Mouse (Mus musculus): ENCODE data around the gene Abcb6. TPM values are rescaled to one million over a fixed set of nuclear protein-coding genes. Genes with fewer than 3 reads are reported as not detected.

The Abcb6 gene
- polyA plus RNA-seq, 1 experiment from 2014 or later = 86.2 TPM

- Histone ChIP-seq H3K36me3 (peaks cover 66% of the 10 kb centered on the region), H3K27me3 (replicated peaks) (no peaks in the 10 kb centered on the region), H3K9ac (peak overlapping the region; percentile 92), H3K27ac (peak overlapping the region; percentile 99), H3K4me1 (peaks cover 77% of the 10 kb centered on the region), H3K9me3 (replicated peaks) (no peaks in the 10 kb centered on the region), H3K4me3 (peak overlapping the region; percentile 81), H3K4me2 (peak overlapping the region; percentile 88)
- WGBS (ENCODE audit: insufficient replicate concordance) = 50% methylated on average over 4 of the region's 4 CpGs
- no peak for ATAC-seq
These were observed 39.5 kb downstream of the Abcb6 start for GRCm38 (mm10) chr1:75140601-75141190.

GRCm38 (mm10) chr1:75138448-75138847, 41.7 kb downstream of the Abcb6 start:
- Histone ChIP-seq H3K36me3 (peaks cover 56% of the 10 kb centered on the region), H3K27ac (peak overlapping the region; percentile 100), H3K4me3 (peak overlapping the region; percentile 81), H3K9ac (peak overlapping the region; percentile 32; the same call in 1 of the 2 replicates), H3K27me3 (replicated peaks) (no peaks in the 10 kb centered on the region), H3K4me2 (peak overlapping the region; percentile 88), H3K9me3 (replicated peaks) (no peaks in the 10 kb centered on the region), H3K4me1 (peaks cover 74% of the 10 kb centered on the region)
- ATAC-seq = no peak
- WGBS (ENCODE audit: insufficient replicate concordance) = 48% methylated on average over 2 of the region's 2 CpGs

- 16% methylated on average over 3 of the region's 3 CpGs for WGBS (ENCODE audit: insufficient replicate concordance)
- Histone ChIP-seq H3K4me2 (peak overlapping the region; percentile 88), H3K27me3 (replicated peaks) (peaks cover 9% of the 10 kb centered on the region; the same call in 1 of the 2 replicates), H3K9ac (peak overlapping the region; percentile 77), H3K4me3 (peak overlapping the region; percentile 32), H3K36me3 (peaks cover 56% of the 10 kb centered on the region), H3K27ac (peak overlapping the region; percentile 100), H3K4me1 (peaks cover 88% of the 10 kb centered on the region), H3K9me3 (replicated peaks) (no peaks in the 10 kb centered on the region)
- peak; percentile 92 for ATAC-seq
These were observed 43.5 kb downstream of the Abcb6 start for GRCm38 (mm10) chr1:75136730-75137129.

GRCm38 (mm10) chr1:75136293-75136692, 43.9 kb downstream of the Abcb6 start:
- peaks cover 88% of the 10 kb centered on the region for H3K4me1 ChIP-seq
- peak; percentile 71 for ATAC-seq
- H3K27ac ChIP-seq = peak overlapping the region; percentile 100
- H3K4me3 ChIP-seq = peak overlapping the region; percentile 32
- peaks cover 9% of the 10 kb centered on the region; the same call in 1 of the 2 replicates for H3K27me3 ChIP-seq (replicated peaks)
- H3K36me3 ChIP-seq = peaks cover 56% of the 10 kb centered on the region
- H3K4me2 ChIP-seq = peak overlapping the region; percentile 88
- 29% methylated on average over 6 of the region's 6 CpGs for WGBS (ENCODE audit: insufficient replicate concordance)
- H3K9me3 ChIP-seq (replicated peaks) = no peaks in the 10 kb centered on the region
- H3K9ac ChIP-seq = peak overlapping the region; percentile 77

GRCm38 (mm10) chr1:75133421-75134207, 46.6 kb downstream of the Abcb6 start, which contains the start of gene Slc23a3:
Slc23a3 (minus strand) TSS chr1:75133890.
- Histone ChIP-seq H3K4me2 (peak within 1 kb of the TSS; percentile 32; the same call in 1 of the 2 replicates), H3K36me3 (peaks cover 40% of the 10 kb centered on the region), H3K4me1 (peaks cover 63% of the 10 kb centered on the region), H3K27ac (peak within 1 kb of the TSS; percentile 55), H3K9ac (peak within 1 kb of the TSS; percentile 12), H3K9me3 (replicated peaks) (no peaks in the 10 kb centered on the region), H3K27me3 (replicated peaks) (peaks cover 12% of the 10 kb centered on the region; the same call in 1 of the 2 replicates), H3K4me3 (no peak within 1 kb of the TSS)
- WGBS (ENCODE audit: insufficient replicate concordance) = 58% methylated on average over 12 of the region's 12 CpGs
- no peak for ATAC-seq

- Histone ChIP-seq H3K27me3 (replicated peaks) (peaks cover 12% of the 10 kb centered on the region; the same call in 1 of the 2 replicates), H3K4me2 (no peak overlapping the region), H3K9me3 (replicated peaks) (no peaks in the 10 kb centered on the region), H3K9ac (no peak overlapping the region), H3K4me3 (no peak overlapping the region), H3K4me1 (peaks cover 44% of the 10 kb centered on the region), H3K27ac (no peak overlapping the region), H3K36me3 (no peaks in the 10 kb centered on the region)
- no peak for ATAC-seq
- WGBS (ENCODE audit: insufficient replicate concordance) = 71% methylated on average over 3 of the region's 3 CpGs
These were observed 51.6 kb downstream of the Abcb6 start for GRCm38 (mm10) chr1:75128641-75129040.

GRCm38 (mm10) chr1:75125418-75125817, 54.8 kb downstream of the Abcb6 start:
- peaks cover 3% of the 10 kb centered on the region; the same call in 1 of the 2 replicates for H3K27me3 ChIP-seq (replicated peaks)
- no peaks in the 10 kb centered on the region for H3K36me3 ChIP-seq
- H3K4me2 ChIP-seq = peak overlapping the region; percentile 75
- peak overlapping the region; percentile 96 for H3K27ac ChIP-seq
- peak overlapping the region; percentile 72 for H3K9ac ChIP-seq
- no peak for ATAC-seq
- H3K4me1 ChIP-seq = peaks cover 28% of the 10 kb centered on the region
- peak overlapping the region; percentile 62 for H3K4me3 ChIP-seq
- WGBS (ENCODE audit: insufficient replicate concordance) = 33% methylated on average over 5 of the region's 5 CpGs
- H3K9me3 ChIP-seq (replicated peaks) = no peaks in the 10 kb centered on the region

- H3K4me3 ChIP-seq = peak within 1 kb of the TSS; percentile 62
- H3K4me2 ChIP-seq = peak within 1 kb of the TSS; percentile 75
- no peaks in the 10 kb centered on the region; the same call in 1 of the 2 replicates for H3K27me3 ChIP-seq (replicated peaks)
- H3K4me1 ChIP-seq = peaks cover 28% of the 10 kb centered on the region
- WGBS (ENCODE audit: insufficient replicate concordance) = 1% methylated on average over 56 of the region's 56 CpGs
- H3K36me3 ChIP-seq = no peaks in the 10 kb centered on the region
- no peaks in the 10 kb centered on the region for H3K9me3 ChIP-seq (replicated peaks)
- H3K9ac ChIP-seq = peak within 1 kb of the TSS; percentile 72
- peak; percentile 94 for ATAC-seq
- peak within 1 kb of the TSS; percentile 96 for H3K27ac ChIP-seq
These were observed 55.6 kb downstream of the Abcb6 start, which contains the start of gene Nhej1 for GRCm38 (mm10) chr1:75124346-75125321. Nhej1 (minus strand) TSS chr1:75125200.

GRCm38 (mm10) chr1:75122211-75122610, 58.0 kb downstream of the Abcb6 start:
- Histone ChIP-seq H3K36me3 (no peaks in the 10 kb centered on the region), H3K9me3 (replicated peaks) (no peaks in the 10 kb centered on the region), H3K4me2 (no peak overlapping the region), H3K9ac (no peak overlapping the region), H3K27ac (no peak overlapping the region), H3K27me3 (replicated peaks) (no peaks in the 10 kb centered on the region), H3K4me1 (peaks cover 25% of the 10 kb centered on the region), H3K4me3 (no peak overlapping the region)
- no peak for ATAC-seq
- WGBS (ENCODE audit: insufficient replicate concordance) = 56% methylated on average over 3 of the region's 3 CpGs

All from liver, embryonic 12.5 days (tissue).